Mouse (Mus musculus) spleen, adult 2 months (tissue): ENCODE measurements around the gene Wdr20rt. TPM values are rescaled to one million over a fixed set of nuclear protein-coding genes. Genes with fewer than 3 reads are reported as not detected.
"Not testable (repeated sequence)": the region's sequence is repeated elsewhere in the genome, so short reads cannot be mapped to it uniquely, and the experiment has no call there.

ENCODE experiments used
- DNase-seq, 2 experiments: peaks; one replicate each; pipeline versions ENCODE4 v3.0.0 to v3.0.0-alpha.2; 2012 to 2021; ENCODE audit warnings: low spot score in 2 of 2, low read depth in 1 of 2
- H3K27ac ChIP-seq: fragments of 200-500 bp; 2 replicates; pipeline ENCODE4 v1.5.1; 2012; ENCODE audit warnings: low read length, inconsistent platforms; ENCODE audit not compliant: insufficient read depth
- H3K27me3 ChIP-seq: fragments of 200-500 bp; 2 replicates; pipeline ENCODE4 v1.6.1; 2012; ENCODE audit warnings: mild to moderate bottlenecking, moderate library complexity, low read length, inconsistent platforms; ENCODE audit not compliant: control insufficient read depth, insufficient read depth
- H3K36me3 ChIP-seq: fragments of 200-500 bp; 2 replicates; pipeline ENCODE4 v1.6.1; 2012; ENCODE audit warnings: mild to moderate bottlenecking, low read length, inconsistent platforms; ENCODE audit not compliant: control insufficient read depth, insufficient read depth
- H3K4me1 ChIP-seq: fragments of 200-500 bp; 2 replicates; pipeline ENCODE4 v1.6.1; 2011; ENCODE audit warnings: inconsistent platforms; ENCODE audit not compliant: control insufficient read depth, insufficient read depth, insufficient read length
- H3K4me3 ChIP-seq: fragments of 200-500 bp; 2 replicates; pipeline ENCODE4 v1.5.1; 2011; ENCODE audit warnings: mild to moderate bottlenecking, inconsistent platforms; ENCODE audit not compliant: insufficient read depth, insufficient read length; ENCODE audit errors: extremely low read depth
- CTCF ChIP-seq: fragments of 200-500 bp; IDR thresholded peaks from 2 replicates; pipeline ENCODE4 v1.5.1; 2011; ENCODE audit warnings: mild to moderate bottlenecking, inconsistent platforms; ENCODE audit not compliant: insufficient read depth, insufficient read length, insufficient replicate concordance; ENCODE audit errors: extremely low read depth
- POLR2A ChIP-seq: fragments of 200-500 bp; IDR thresholded peaks from 2 replicates; pipeline ENCODE4 v1.6.1; 2011; ENCODE audit warnings: low read depth, low read length, inconsistent platforms
- WGBS: fragments of 180-500 bp; shearing (Covaris S2); methylation state at CpG from one replicate; pipeline ENCODE4 v1.1.7; 2018; 5-methylcytosine and 5-hydroxymethylcytosine counted together
- polyA plus RNA-seq: library from polyadenylated mRNA; depleted of rRNA; stranded (reverse); fragments of >200 nt; gene quantifications from 2 replicates; pipeline ENCODE4 v1.2.3, GENCODE M21; 2012

The Wdr20rt gene
- polyA plus RNA-seq, 1 experiment = not detected

- DNase-seq = no peak
- TF ChIP-seq CTCF = no peak
- TF ChIP-seq POLR2A = no peak
- 91% methylated on average over 6 of the region's 6 CpGs for WGBS
These were observed 3.3 kb downstream of the Wdr20rt start for GRCm38 (mm10) chr12:65228628-65229027.

GRCm38 (mm10) chr12:65229041-65229440, 3.7 kb downstream of the Wdr20rt start:
- Histone ChIP-seq H3K4me1 (no peaks in the 10 kb centered on the region), H3K4me3 (no peak overlapping the region), H3K36me3 (no peaks in the 10 kb centered on the region), H3K27me3 (no peaks in the 10 kb centered on the region), H3K27ac (no peak overlapping the region)
- no peak for TF ChIP-seq POLR2A
- TF ChIP-seq CTCF = no peak
- DNase-seq = no peak

More at GRCm38 (mm10) chr12:65228628-65229027, 3.3 kb downstream of the Wdr20rt start:
- no peaks in the 10 kb centered on the region for H3K36me3 ChIP-seq
- H3K4me1 ChIP-seq = no peaks in the 10 kb centered on the region
- no peak overlapping the region for H3K27ac ChIP-seq
- H3K27me3 ChIP-seq = no peaks in the 10 kb centered on the region
- H3K4me3 ChIP-seq = no peak overlapping the region

GRCm38 (mm10) chr12:65232801-65233200, 7.5 kb downstream of the Wdr20rt start:
- H3K4me1 ChIP-seq, H3K27me3 ChIP-seq, DNase-seq, H3K36me3 ChIP-seq, H3K27ac ChIP-seq, H3K4me3 ChIP-seq: not testable (repeated sequence)
- WGBS = 83% methylated on average over 2 of the region's 2 CpGs

GRCm38 (mm10) chr12:65250116-65250738, 24.9 kb downstream of the Wdr20rt start:
- 89% methylated on average over 10 of the region's 10 CpGs for WGBS

GRCm38 (mm10) chr12:65256887-65257286, 31.6 kb downstream of the Wdr20rt start:
- H3K4me3 ChIP-seq = no peak overlapping the region
- no peaks in the 10 kb centered on the region for H3K27me3 ChIP-seq
- H3K36me3 ChIP-seq = no peaks in the 10 kb centered on the region
- TF ChIP-seq CTCF (no peak), POLR2A (no peak)
- no peaks in the 10 kb centered on the region for H3K4me1 ChIP-seq
- H3K27ac ChIP-seq = no peak overlapping the region
- no peak for DNase-seq

More at GRCm38 (mm10) chr12:65250116-65250738, 24.9 kb downstream of the Wdr20rt start:
- no peaks in the 10 kb centered on the region for H3K27me3 ChIP-seq
- TF ChIP-seq CTCF = no peak
- no peak for TF ChIP-seq POLR2A
- DNase-seq = no peak
- H3K4me3 ChIP-seq = no peak overlapping the region
- no peak overlapping the region for H3K27ac ChIP-seq
- H3K36me3 ChIP-seq = no peaks in the 10 kb centered on the region
- H3K4me1 ChIP-seq = no peaks in the 10 kb centered on the region

GRCm38 (mm10) chr12:65258212-65259138, 33.2 kb downstream of the Wdr20rt start:
- Histone ChIP-seq H3K4me3 (peak overlapping the region; percentile 10; the same call in 1 of the 2 replicates), H3K27me3 (no peaks in the 10 kb centered on the region), H3K4me1 (no peaks in the 10 kb centered on the region), H3K27ac (no peak overlapping the region), H3K36me3 (no peaks in the 10 kb centered on the region)
- TF ChIP-seq CTCF (no peak), POLR2A (no peak)
- DNase-seq = no peak
- 33% methylated on average over 19 of the region's 19 CpGs for WGBS
